Mouse (Mus musculus): ENCODE data around the gene Gm45337.

GRCm38 (mm10) chr7:142155308-142155707, 10.9 kb upstream of the Gm45337 start:
- TF ChIP-seq CTCF (IDR thresholded peaks at IDR 0.05; ENCODE audit: low read depth) (no peak), EP300 (IDR thresholded peaks at IDR 0.05; ENCODE audit: low read depth) (no peak)

Data from heart, postnatal 0 days (tissue).